Mouse (Mus musculus) hindbrain, embryonic 12.5 days (tissue): ENCODE measurements around the gene Sdc1. TPM values are rescaled to one million over a fixed set of nuclear protein-coding genes. Genes with fewer than 3 reads are reported as not detected.

Source experiments
- ATAC-seq: fragments of 200-750 bp; cut with Nextera tagmentation; 2 replicates; pipeline ENCODE4 v1.8.0; 2017; ENCODE audit warnings: moderate TSS enrichment; ENCODE audit not compliant: low FRiP score
- H3K27ac ChIP-seq: fragments of 300-500 bp; sonication (generic); 2 replicates; pipeline ENCODE4 v1.5.1; 2016; ENCODE audit warnings: mild to moderate bottlenecking
- H3K27me3 ChIP-seq: fragments of 300-500 bp; sonication (generic); 2 replicates; pipeline ENCODE4 v1.6.1; 2016; ENCODE audit warnings: mild to moderate bottlenecking
- H3K36me3 ChIP-seq: fragments of 300-500 bp; sonication (generic); 2 replicates; pipeline ENCODE4 v1.6.1; 2016; ENCODE audit warnings: mild to moderate bottlenecking
- H3K4me1 ChIP-seq: fragments of 300-500 bp; sonication (generic); 2 replicates; pipeline ENCODE4 v1.6.1; 2016
- H3K4me2 ChIP-seq: fragments of 300-500 bp; sonication (generic); replicated peaks from 2 replicates; pipeline ENCODE4 v1.6.1; 2016; ENCODE audit warnings: mild to moderate bottlenecking
- H3K4me3 ChIP-seq: fragments of 300-500 bp; sonication (generic); 2 replicates; pipeline ENCODE4 v1.5.1; 2016; ENCODE audit warnings: mild to moderate bottlenecking
- H3K9ac ChIP-seq: fragments of 300-500 bp; sonication (generic); 2 replicates; pipeline ENCODE4 v1.6.1; 2016; ENCODE audit warnings: mild to moderate bottlenecking, moderate library complexity
- H3K9me3 ChIP-seq: fragments of 300-500 bp; sonication (generic); replicated peaks from 2 replicates; pipeline ENCODE4 v1.6.1; 2016; ENCODE audit warnings: mild to moderate bottlenecking
- WGBS: fragments of 180-500 bp; shearing (Covaris S2); methylation state at CpG from one replicate; pipeline ENCODE4 v1.1.7; 2016; 5-methylcytosine and 5-hydroxymethylcytosine counted together
- polyA plus RNA-seq: library from polyadenylated mRNA; unstranded; fragments of >200 nt; fragmentation: Nextera tagmentation; extraction: Ambion mirVana; gene quantifications from 2 replicates; pipeline ENCODE4 v1.2.1, GENCODE M21; 2016

The Sdc1 gene
- polyA plus RNA-seq, 1 experiment from 2014 or later: 70.1 TPM

DNA sequence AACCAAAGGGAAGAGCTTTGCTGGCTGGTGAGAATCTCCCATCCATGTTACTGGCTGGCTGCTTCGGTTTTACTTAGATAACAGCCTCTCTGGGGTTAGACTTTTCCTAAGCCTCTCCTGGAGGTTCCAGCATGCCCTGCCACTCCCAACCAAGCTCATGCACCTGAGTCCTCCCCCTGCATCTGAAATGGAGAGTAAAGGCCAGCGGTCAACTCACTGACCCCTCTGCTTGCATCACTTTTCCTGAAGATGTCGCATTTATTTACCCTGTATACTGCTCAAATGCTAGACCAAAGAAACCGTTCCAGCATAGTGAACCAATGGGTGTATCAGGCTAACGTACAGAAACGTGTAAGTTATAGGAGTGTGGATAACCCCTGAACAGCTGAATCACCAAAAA is 38.5 kb downstream of the Sdc1 start:
- H3K36me3 ChIP-seq: no peaks in the 10 kb centered on the region
- H3K9me3 ChIP-seq: no peaks in the 10 kb centered on the region
- H3K27me3 ChIP-seq: no peaks in the 10 kb centered on the region
- H3K27ac ChIP-seq: no peak overlapping the region
- no peak overlapping the region for H3K4me2 ChIP-seq
- H3K9ac ChIP-seq: no peak overlapping the region
- H3K4me1 ChIP-seq: no peaks in the 10 kb centered on the region
- 83% methylated on average over 6 of the region's 6 CpGs for WGBS
- ATAC-seq: no peak
- H3K4me3 ChIP-seq: no peak overlapping the region

DNA sequence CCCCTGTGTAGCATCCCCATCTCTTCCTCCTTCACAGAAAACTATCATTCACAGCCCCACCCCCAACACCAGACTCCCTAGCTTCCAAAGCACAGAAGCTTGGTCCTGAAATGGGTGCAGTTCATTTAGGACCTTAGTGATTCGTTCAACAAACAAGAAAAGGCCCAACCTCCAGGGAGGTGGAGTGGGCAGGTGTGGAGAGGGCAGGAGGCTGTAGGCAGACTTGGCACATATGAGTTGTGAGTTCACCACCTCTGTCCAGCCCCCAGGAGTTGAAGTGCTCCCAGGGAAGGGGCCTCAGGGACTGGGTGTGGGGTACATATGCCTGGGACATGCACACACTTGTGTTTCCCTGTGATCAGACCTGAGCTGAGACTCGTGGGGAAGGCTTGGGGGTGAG is 39.8 kb downstream of the Sdc1 start:
- ATAC-seq: no peak

GRCm38 (mm10) chr12:8811441-8811871 is 40.3 kb downstream of the Sdc1 start:
- no peaks in the 10 kb centered on the region for H3K27me3 ChIP-seq
- no peak overlapping the region for H3K9ac ChIP-seq
- no peak overlapping the region for H3K4me2 ChIP-seq
- no peak overlapping the region for H3K27ac ChIP-seq
- no peaks in the 10 kb centered on the region for H3K36me3 ChIP-seq
- WGBS: 62% methylated on average over 6 of the region's 6 CpGs
- no peak for ATAC-seq
- H3K4me3 ChIP-seq: no peak overlapping the region
- no peaks in the 10 kb centered on the region for H3K9me3 ChIP-seq
- no peaks in the 10 kb centered on the region for H3K4me1 ChIP-seq

More for the DNA sequence above, 39.8 kb downstream of the Sdc1 start:
- no peaks in the 10 kb centered on the region for H3K27me3 ChIP-seq
- H3K27ac ChIP-seq: no peak overlapping the region
- no peak overlapping the region for H3K9ac ChIP-seq
- no peaks in the 10 kb centered on the region for H3K4me1 ChIP-seq
- 77% methylated on average over 2 of the region's 2 CpGs for WGBS
- no peak overlapping the region for H3K4me2 ChIP-seq
- no peaks in the 10 kb centered on the region for H3K9me3 ChIP-seq
- H3K4me3 ChIP-seq: no peak overlapping the region
- no peaks in the 10 kb centered on the region for H3K36me3 ChIP-seq

DNA sequence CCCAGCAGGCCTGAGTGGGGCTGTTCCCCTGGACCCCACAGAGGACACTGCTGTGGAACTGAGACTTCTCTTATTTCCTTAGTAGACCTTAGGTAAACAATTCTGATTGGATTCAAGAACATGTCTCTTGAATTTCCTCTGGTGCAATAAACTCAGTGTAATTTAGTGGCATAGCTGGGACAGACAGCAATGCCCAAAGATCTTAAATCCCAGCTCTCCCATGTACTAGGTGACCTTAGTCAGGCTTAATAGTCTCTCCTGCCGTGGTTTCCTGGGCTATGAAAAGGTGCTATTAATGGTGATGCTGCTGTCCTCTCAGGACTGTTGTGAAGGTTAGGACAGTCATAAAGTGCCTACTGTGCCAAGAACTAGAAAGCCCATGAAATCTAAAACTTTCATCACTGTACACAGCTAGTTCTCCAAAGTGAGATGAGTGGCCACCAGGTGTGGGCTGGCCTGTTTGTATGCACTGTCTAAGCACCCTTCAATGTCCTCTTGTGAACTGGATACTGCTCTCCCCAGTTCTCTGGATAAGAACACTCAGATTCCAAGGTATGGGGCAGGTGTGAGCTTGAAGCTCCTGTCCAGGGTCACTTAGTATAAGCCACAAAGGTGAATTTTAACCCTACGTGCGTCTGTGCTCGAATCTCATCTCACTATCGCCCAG is 40.9 kb downstream of the Sdc1 start:
- Histone ChIP-seq H3K27ac (no peak overlapping the region), H3K4me2 (no peak overlapping the region), H3K9me3 (no peaks in the 10 kb centered on the region), H3K36me3 (no peaks in the 10 kb centered on the region), H3K27me3 (no peaks in the 10 kb centered on the region), H3K9ac (no peak overlapping the region), H3K4me3 (no peak overlapping the region), H3K4me1 (no peaks in the 10 kb centered on the region)
- ATAC-seq: no peak
- 92% methylated on average over 5 of the region's 5 CpGs for WGBS

DNA sequence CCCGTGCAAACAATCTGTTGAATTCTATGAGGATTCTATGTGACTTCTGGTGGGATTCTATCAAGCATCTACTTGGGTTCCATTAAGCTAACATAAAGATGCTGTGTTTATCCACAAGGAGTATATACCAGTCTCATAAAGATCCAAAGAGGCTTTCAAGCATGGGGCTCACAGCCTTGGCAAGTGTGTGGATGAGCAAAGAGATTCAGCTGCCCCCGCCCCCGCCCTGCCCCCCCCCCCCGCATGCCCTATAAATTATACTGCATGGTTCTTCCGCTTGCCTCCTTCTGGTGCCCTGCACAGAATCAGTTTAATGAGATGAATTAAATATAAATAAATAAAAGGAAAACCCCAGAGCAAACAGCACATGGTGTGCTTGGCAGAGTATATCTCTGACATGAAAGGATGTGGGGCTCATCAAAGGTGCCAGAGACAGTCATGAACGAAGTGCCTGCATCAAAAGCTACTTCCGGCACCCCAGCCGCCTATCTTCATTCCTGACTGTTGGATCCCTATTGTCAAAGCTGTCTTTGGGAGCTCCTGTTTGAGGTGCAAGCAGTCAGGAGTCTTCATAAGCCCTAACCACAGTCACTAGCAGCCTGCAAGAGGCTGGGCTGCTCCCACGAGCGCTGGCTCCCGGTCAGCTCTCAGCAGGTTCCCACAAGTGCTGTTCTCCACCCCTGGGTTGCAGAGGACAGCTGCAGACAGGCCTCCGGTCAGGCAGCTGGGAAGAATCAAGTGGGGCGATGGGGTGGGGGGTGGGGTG is 46.5 kb downstream of the Sdc1 start:
- no peaks in the 10 kb centered on the region for H3K27me3 ChIP-seq
- no peaks in the 10 kb centered on the region for H3K9me3 ChIP-seq
- no peaks in the 10 kb centered on the region for H3K36me3 ChIP-seq
- no peak overlapping the region for H3K4me2 ChIP-seq
- 40% methylated on average over 13 of the region's 13 CpGs for WGBS
- peaks cover 7% of the 10 kb centered on the region for H3K4me1 ChIP-seq
- no peak overlapping the region for H3K9ac ChIP-seq
- no peak for ATAC-seq
- no peak overlapping the region; the same call in 1 of the 2 replicates for H3K27ac ChIP-seq
- no peak overlapping the region for H3K4me3 ChIP-seq

DNA sequence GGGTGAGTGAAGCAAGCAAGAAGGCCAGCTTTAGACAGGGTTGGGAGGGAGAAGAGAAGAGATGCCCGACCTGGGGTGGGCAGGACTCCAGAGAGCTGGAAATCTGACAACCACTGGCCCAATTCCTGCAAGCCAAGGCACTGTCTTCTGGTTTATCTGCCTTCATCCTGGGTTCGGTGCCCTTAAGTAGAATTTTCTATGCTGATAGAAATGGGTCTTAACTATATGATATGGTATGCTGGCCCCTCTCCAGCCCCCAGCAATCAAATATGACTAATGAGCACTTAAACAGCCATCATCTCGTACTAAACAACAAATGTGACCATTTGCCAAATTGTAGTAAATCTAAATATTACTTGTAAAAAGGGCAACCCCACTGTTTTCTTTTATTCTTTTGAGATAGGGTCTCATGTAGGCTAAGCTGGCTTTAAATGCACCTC is 47.1 kb downstream of the Sdc1 start:
- Histone ChIP-seq H3K4me1 (peaks cover 7% of the 10 kb centered on the region), H3K9me3 (no peaks in the 10 kb centered on the region), H3K27ac (no peak overlapping the region), H3K36me3 (no peaks in the 10 kb centered on the region), H3K4me3 (no peak overlapping the region), H3K4me2 (no peak overlapping the region), H3K9ac (no peak overlapping the region), H3K27me3 (no peaks in the 10 kb centered on the region)
- 56% methylated on average over 3 of the region's 3 CpGs for WGBS
- ATAC-seq: no peak

GRCm38 (mm10) chr12:8824995-8825703 is 54.0 kb downstream of the Sdc1 start:
- H3K9ac ChIP-seq: no peak overlapping the region
- no peaks in the 10 kb centered on the region for H3K4me1 ChIP-seq
- no peak overlapping the region for H3K27ac ChIP-seq
- 76% methylated on average over 7 of the region's 7 CpGs for WGBS
- H3K27me3 ChIP-seq: no peaks in the 10 kb centered on the region
- no peaks in the 10 kb centered on the region for H3K36me3 ChIP-seq
- no peak for ATAC-seq
- no peaks in the 10 kb centered on the region for H3K9me3 ChIP-seq
- H3K4me3 ChIP-seq: no peak overlapping the region
- H3K4me2 ChIP-seq: no peak overlapping the region

GRCm38 (mm10) chr12:8827014-8827715 is 56.0 kb downstream of the Sdc1 start:
- Histone ChIP-seq H3K27ac (no peak overlapping the region), H3K4me1 (no peaks in the 10 kb centered on the region), H3K4me3 (no peak overlapping the region), H3K9ac (no peak overlapping the region), H3K27me3 (no peaks in the 10 kb centered on the region), H3K4me2 (no peak overlapping the region), H3K36me3 (no peaks in the 10 kb centered on the region), H3K9me3 (no peaks in the 10 kb centered on the region)
- ATAC-seq: no peak
- WGBS: 87% methylated on average over 9 of the region's 9 CpGs

DNA sequence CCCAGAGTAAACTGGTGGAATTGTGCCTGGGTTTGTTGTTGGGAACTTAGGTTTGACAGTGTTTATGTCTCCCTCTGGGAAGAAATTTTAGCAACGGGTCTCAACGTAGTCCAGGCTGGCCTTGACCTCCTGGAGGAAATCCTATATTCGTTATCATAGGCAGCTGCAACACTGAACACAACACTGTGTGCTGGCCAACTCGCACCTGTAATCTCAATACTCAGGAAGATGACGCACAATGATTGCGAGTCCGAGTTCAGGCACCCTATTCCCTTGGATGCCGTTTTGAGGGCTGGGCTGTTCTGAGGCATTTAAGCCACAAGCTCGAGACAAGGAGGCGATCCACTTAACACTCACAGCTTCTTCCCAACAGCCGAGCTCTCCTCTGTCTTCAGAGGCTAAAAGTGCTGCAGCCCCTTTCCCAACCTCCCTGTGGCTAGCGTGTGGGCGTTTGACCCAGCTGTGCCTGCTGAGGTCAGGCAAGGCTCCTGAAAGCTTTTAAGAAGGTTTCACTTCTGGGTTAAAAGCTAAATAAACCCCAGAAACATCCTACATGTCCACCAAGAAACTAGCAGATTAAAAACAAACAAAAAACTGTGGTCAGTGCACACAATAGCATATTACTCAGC is 58.0 kb downstream of the Sdc1 start:
- Histone ChIP-seq H3K9ac (no peak overlapping the region), H3K36me3 (no peaks in the 10 kb centered on the region), H3K4me2 (no peak overlapping the region), H3K27me3 (no peaks in the 10 kb centered on the region), H3K27ac (no peak overlapping the region), H3K9me3 (no peaks in the 10 kb centered on the region), H3K4me3 (no peak overlapping the region), H3K4me1 (no peaks in the 10 kb centered on the region)
- ATAC-seq: no peak
- 73% methylated on average over 13 of the region's 13 CpGs for WGBS

DNA sequence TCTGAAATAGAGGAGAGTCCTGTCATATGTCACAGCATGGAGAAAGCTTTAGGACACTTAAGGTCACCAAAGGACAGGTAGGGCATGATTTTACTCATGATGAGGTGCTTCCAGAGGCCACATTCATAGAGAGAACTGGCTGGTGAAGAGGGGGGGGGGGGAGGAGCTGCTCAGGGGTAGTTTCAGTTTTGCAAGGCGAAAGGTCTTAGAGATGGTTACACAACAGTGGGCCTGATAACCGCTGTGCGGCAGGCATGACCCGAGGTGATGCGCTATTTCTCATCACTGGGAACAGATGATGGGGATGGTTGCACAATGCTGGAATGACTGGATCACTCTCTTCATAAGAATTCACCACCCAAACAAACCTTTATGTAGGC is 58.5 kb downstream of the Sdc1 start:
- WGBS: 93% methylated on average over 5 of the region's 5 CpGs
- H3K4me1 ChIP-seq: no peaks in the 10 kb centered on the region
- no peak overlapping the region for H3K27ac ChIP-seq
- H3K9ac ChIP-seq: no peak overlapping the region
- H3K27me3 ChIP-seq: no peaks in the 10 kb centered on the region
- no peak overlapping the region for H3K4me2 ChIP-seq
- H3K9me3 ChIP-seq: no peaks in the 10 kb centered on the region
- no peak for ATAC-seq
- no peaks in the 10 kb centered on the region for H3K36me3 ChIP-seq
- H3K4me3 ChIP-seq: no peak overlapping the region

DNA sequence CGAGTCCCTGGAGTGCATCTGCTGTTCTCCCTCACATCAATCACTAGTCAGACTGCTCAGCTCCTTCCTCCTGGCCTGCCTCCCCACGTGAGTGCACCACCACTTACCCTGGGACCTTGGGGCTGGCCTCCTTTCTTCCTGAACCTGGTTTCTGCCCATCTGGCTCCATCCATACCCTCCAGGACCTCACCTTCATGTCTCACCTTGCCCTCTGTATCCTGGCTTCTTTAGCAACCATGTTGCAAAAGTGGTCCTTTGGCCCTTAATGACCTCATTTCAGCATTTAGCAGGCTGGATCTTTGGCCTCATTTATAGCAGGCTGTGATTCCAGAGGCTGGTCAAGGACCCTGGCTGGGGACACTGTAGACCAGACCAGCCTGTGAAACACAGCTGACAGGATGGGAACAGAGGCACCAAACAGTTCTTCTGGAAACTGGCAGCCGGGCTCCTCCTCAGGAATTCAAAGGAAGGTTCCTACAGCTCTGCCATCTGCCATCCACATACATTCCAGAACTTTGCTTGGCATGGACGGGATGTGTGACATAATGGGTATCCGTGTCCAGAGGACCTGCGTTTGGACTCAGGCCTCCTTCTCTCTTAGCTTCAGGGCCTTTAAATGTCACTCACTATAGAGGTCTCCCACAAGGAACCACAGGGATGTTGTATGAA is 60.0 kb downstream of the Sdc1 start:
- Histone ChIP-seq H3K4me2 (no peak overlapping the region), H3K36me3 (no peaks in the 10 kb centered on the region), H3K9me3 (no peaks in the 10 kb centered on the region), H3K27me3 (no peaks in the 10 kb centered on the region), H3K9ac (no peak overlapping the region), H3K4me1 (no peaks in the 10 kb centered on the region), H3K4me3 (no peak overlapping the region), H3K27ac (no peak overlapping the region)
- WGBS: 78% methylated on average over 6 of the region's 6 CpGs
- no peak for ATAC-seq
